Mouse (Mus musculus) megakaryocyte, embryonic 14.5 days (primary cell): Measurements from ENCODE around the gene Mycl. TPM values are rescaled to one million over a fixed set of nuclear protein-coding genes. Genes with fewer than 3 reads are reported as not detected.

Experiments
- H3K27me3 ChIP-seq: replicated peaks from 2 replicates; pipeline ENCODE3; 2012; ENCODE audit warnings: inconsistent platforms
- H3K36me3 ChIP-seq: replicated peaks from 2 replicates; pipeline ENCODE3; 2012; ENCODE audit warnings: low read length, inconsistent platforms, mixed read lengths
- H3K4me1 ChIP-seq: 2 replicates; pipeline ENCODE4 v1.6.1; 2012; ENCODE audit warnings: inconsistent platforms
- H3K4me3 ChIP-seq: replicated peaks from 2 replicates; pipeline ENCODE3; 2012; ENCODE audit warnings: moderate library complexity, mild to moderate bottlenecking, inconsistent platforms
- H3K9me3 ChIP-seq: 2 replicates; pipeline ENCODE4 v1.6.1; 2012; ENCODE audit warnings: inconsistent platforms
- FLI1 ChIP-seq: IDR thresholded peaks from 2 replicates; pipeline ENCODE4 v1.6.1; 2012; ENCODE audit warnings: low read length, inconsistent platforms, mixed read lengths
- GATA1 ChIP-seq: IDR thresholded peaks from 3 replicates; pipeline ENCODE4 v1.6.1; 2012; ENCODE audit warnings: mixed read lengths, low read length, inconsistent platforms, borderline replicate concordance
- polyA plus RNA-seq: library from polyadenylated mRNA; stranded (reverse); fragments of >175 nt; gene quantifications from 2 replicates; pipeline ENCODE4 v1.2.3, GENCODE M21; 2012; ENCODE audit warnings: low replicate concordance; ENCODE audit not compliant: insufficient read depth

The Mycl gene
- not detected in 2 replicates for polyA plus RNA-seq

GRCm38 (mm10) chr4:122995404-122996220 lies at the start of gene Mycl:
TSS of gene Mycl (plus strand) at chr4:122995652.
- Histone ChIP-seq H3K36me3 (no peaks in the 10 kb centered on the region), H3K9me3 (no peaks in the 10 kb centered on the region), H3K4me3 (peak within 1 kb of the TSS; percentile 91), H3K27me3 (peaks cover 70% of the 10 kb centered on the region), H3K4me1 (peaks cover 23% of the 10 kb centered on the region)
- no peak for TF ChIP-seq GATA1
- no peak for TF ChIP-seq FLI1

- H3K9me3 ChIP-seq = no peaks in the 10 kb centered on the region
- H3K27me3 ChIP-seq = peaks cover 8% of the 10 kb centered on the region
- H3K4me1 ChIP-seq = peaks cover 16% of the 10 kb centered on the region
- H3K4me3 ChIP-seq = no peak overlapping the region
- peaks cover 49% of the 10 kb centered on the region for H3K36me3 ChIP-seq
- no peak for TF ChIP-seq GATA1
- no peak for TF ChIP-seq FLI1
These were observed 48.2 kb upstream of the Mycl start for GRCm38 (mm10) chr4:122947223-122947622.

GRCm38 (mm10) chr4:122949096-122949495 lies 46.4 kb upstream of the Mycl start:
- Histone ChIP-seq H3K4me1 (peaks cover 16% of the 10 kb centered on the region), H3K36me3 (peaks cover 49% of the 10 kb centered on the region), H3K4me3 (no peak overlapping the region), H3K9me3 (no peaks in the 10 kb centered on the region), H3K27me3 (peaks cover 8% of the 10 kb centered on the region)
- no peak for TF ChIP-seq FLI1
- no peak for TF ChIP-seq GATA1

GRCm38 (mm10) chr4:122954680-122955411 lies 40.6 kb upstream of the Mycl start:
- peak overlapping the region; percentile 91 for H3K4me3 ChIP-seq
- TF ChIP-seq FLI1 = no peak
- TF ChIP-seq GATA1 = no peak

GRCm38 (mm10) chr4:122955412-122956136 lies 39.9 kb upstream of the Mycl start:
- no peaks in the 10 kb centered on the region for H3K9me3 ChIP-seq
- H3K4me3 ChIP-seq = peak overlapping the region; percentile 91
- peaks cover 19% of the 10 kb centered on the region for H3K27me3 ChIP-seq
- peaks cover 53% of the 10 kb centered on the region for H3K4me1 ChIP-seq
- peaks cover 25% of the 10 kb centered on the region for H3K36me3 ChIP-seq
- TF ChIP-seq FLI1 (no peak), GATA1 (no peak)

More at GRCm38 (mm10) chr4:122954680-122955411, 40.6 kb upstream of the Mycl start:
- Histone ChIP-seq H3K9me3 (no peaks in the 10 kb centered on the region), H3K36me3 (peaks cover 33% of the 10 kb centered on the region), H3K4me1 (peaks cover 46% of the 10 kb centered on the region), H3K27me3 (peaks cover 12% of the 10 kb centered on the region)

GRCm38 (mm10) chr4:122956301-122956700 lies 39.2 kb upstream of the Mycl start:
- H3K27me3 ChIP-seq = peaks cover 26% of the 10 kb centered on the region
- peak overlapping the region; percentile 14 for H3K4me3 ChIP-seq
- no peaks in the 10 kb centered on the region for H3K9me3 ChIP-seq
- TF ChIP-seq FLI1 (no peak), GATA1 (no peak)
- peaks cover 61% of the 10 kb centered on the region for H3K4me1 ChIP-seq
- H3K36me3 ChIP-seq = peaks cover 19% of the 10 kb centered on the region

GRCm38 (mm10) chr4:122958491-122959031 lies 36.9 kb upstream of the Mycl start:
- Histone ChIP-seq H3K27me3 (peaks cover 47% of the 10 kb centered on the region), H3K9me3 (no peaks in the 10 kb centered on the region), H3K4me3 (no peak overlapping the region), H3K4me1 (peaks cover 68% of the 10 kb centered on the region), H3K36me3 (peaks cover 12% of the 10 kb centered on the region)
- TF ChIP-seq GATA1 = no peak
- TF ChIP-seq FLI1 = no peak

GRCm38 (mm10) chr4:122959816-122960215 lies 35.6 kb upstream of the Mycl start:
- H3K4me1 ChIP-seq = peaks cover 62% of the 10 kb centered on the region
- peaks cover 12% of the 10 kb centered on the region for H3K36me3 ChIP-seq
- TF ChIP-seq FLI1 = no peak
- TF ChIP-seq GATA1 = no peak
- peak overlapping the region; percentile 92 for H3K4me3 ChIP-seq
- peaks cover 54% of the 10 kb centered on the region for H3K27me3 ChIP-seq
- H3K9me3 ChIP-seq = no peaks in the 10 kb centered on the region

- no peak for TF ChIP-seq GATA1
- no peak for TF ChIP-seq FLI1
- H3K4me3 ChIP-seq = peak overlapping the region; percentile 92
- H3K36me3 ChIP-seq = peaks cover 12% of the 10 kb centered on the region
- peaks cover 54% of the 10 kb centered on the region for H3K27me3 ChIP-seq
- H3K9me3 ChIP-seq = no peaks in the 10 kb centered on the region
- H3K4me1 ChIP-seq = peaks cover 55% of the 10 kb centered on the region
These were observed 34.9 kb upstream of the Mycl start for GRCm38 (mm10) chr4:122960321-122961099.
